Mouse (Mus musculus) liver, embryonic 14.5 days (tissue): Measurements from ENCODE around the gene Fry. TPM values are rescaled to one million over a fixed set of nuclear protein-coding genes. Genes with fewer than 3 reads are reported as not detected.

Source experiments
- ATAC-seq: fragments of 200-750 bp; cut with Nextera tagmentation; 2 replicates; pipeline ENCODE4 v1.8.0; 2017; ENCODE audit warnings: moderate number of reproducible peaks, mild to moderate bottlenecking, moderate library complexity; ENCODE audit not compliant: insufficient read depth
- DNase-seq, 3 experiments: peaks; one replicate each; pipeline ENCODE4 v3.0.0-alpha.2; 2012 to 2013; ENCODE audit warnings: low read depth in 3 of 3, low spot score in 3 of 3
- H3K27ac ChIP-seq: fragments of 300-500 bp; sonication (generic); 2 replicates; pipeline ENCODE4 v1.5.1; 2014; ENCODE audit warnings: moderate library complexity, mild to moderate bottlenecking, control low read depth, inconsistent platforms
- H3K27me3 ChIP-seq: fragments of 300-500 bp; sonication (generic); 2 replicates; pipeline ENCODE4 v1.6.1; 2014; ENCODE audit warnings: mild to moderate bottlenecking, low read length, moderate library complexity; ENCODE audit not compliant: control insufficient read depth, insufficient read depth
- H3K36me3 ChIP-seq: fragments of 300-500 bp; sonication (generic); replicated peaks from 2 replicates; pipeline ENCODE4 v1.6.1; 2014; ENCODE audit warnings: low read depth; ENCODE audit not compliant: control insufficient read depth, insufficient read depth
- H3K4me1 ChIP-seq, 2 experiments: fragments of 200-500 bp in 1 of 2; fragments of 300-500 bp in 1 of 2; sonication (generic) in 1 of 2; replicated peaks; 2 replicates each; pipeline ENCODE4 v1.6.1; 2012 to 2014; ENCODE audit warnings: antibody characterized with exemption in 1 of 2, inconsistent platforms in 1 of 2, low read length in 1 of 2; ENCODE audit not compliant: control insufficient read depth in 2 of 2, insufficient read depth in 2 of 2
- H3K4me2 ChIP-seq: fragments of 300-500 bp; sonication (generic); 2 replicates; pipeline ENCODE4 v1.6.1; 2014; ENCODE audit warnings: low read depth, mild to moderate bottlenecking, control low read depth, moderate library complexity
- H3K4me3 ChIP-seq, 2 experiments: fragments of 200-500 bp in 1 of 2; fragments of 300-500 bp in 1 of 2; sonication (generic) in 1 of 2; 2 replicates each; pipeline ENCODE4 v1.5.1; 2012 to 2014; ENCODE audit warnings: low read depth in 2 of 2, low read length in 2 of 2, mild to moderate bottlenecking in 2 of 2, control low read depth in 1 of 2, inconsistent platforms in 1 of 2, moderate library complexity in 1 of 2; ENCODE audit not compliant: insufficient read depth in 1 of 2
- H3K9ac ChIP-seq: fragments of 300-500 bp; sonication (generic); replicated peaks from 2 replicates; pipeline ENCODE4 v1.6.1; 2014; ENCODE audit warnings: mild to moderate bottlenecking, control low read depth, moderate library complexity
- H3K9me3 ChIP-seq: fragments of 300-500 bp; sonication (generic); 2 replicates; pipeline ENCODE4 v1.6.1; 2016; ENCODE audit warnings: low read length, mixed read lengths; ENCODE audit not compliant: control insufficient read depth
- CTCF ChIP-seq: IDR thresholded peaks from 2 replicates; pipeline ENCODE4 v1.5.1; 2016; ENCODE audit warnings: antibody characterized with exemption, low read depth, control low read depth
- EP300 ChIP-seq: IDR thresholded peaks from 2 replicates; pipeline ENCODE4 v1.6.1; 2016; ENCODE audit warnings: antibody characterized with exemption, low read depth
- WGBS: fragments of 180-500 bp; shearing (Covaris S2); extraction: QIAGEN DNeasy Blood & Tissue Kit; methylation state at CpG from one replicate; pipeline ENCODE4 v1.1.7; 2014; ENCODE audit not compliant: insufficient replicate concordance; 5-methylcytosine and 5-hydroxymethylcytosine counted together
- polyA plus RNA-seq, 2 experiments: library from polyadenylated mRNA; depleted of rRNA in 1 of 2; stranded (reverse) in 1 of 2; unstranded in 1 of 2; fragments of >200 nt; fragmentation: Nextera tagmentation in 1 of 2; extraction: Ambion mirVana in 1 of 2; gene quantifications; 2 replicates each; pipeline versions ENCODE4 v1.2.1 to v1.2.3; 2012 to 2014

Fry gene
- polyA plus RNA-seq, 2 experiments, result 1.4 to 1.9 TPM

GRCm38 (mm10) chr5:150510451-150511225 is 392.2 kb downstream of the Fry start:
- no peak overlapping the region for H3K4me3 ChIP-seq
- TF ChIP-seq EP300, result no peak
- TF ChIP-seq CTCF, result no peak
- no peak overlapping the region for H3K4me2 ChIP-seq
- no peak overlapping the region for H3K9ac ChIP-seq
- H3K27ac ChIP-seq, result no peak overlapping the region
- no peaks in the 10 kb centered on the region for H3K9me3 ChIP-seq
- ATAC-seq (no peak), DNase-seq (no peak)
- no peaks in the 10 kb centered on the region for H3K36me3 ChIP-seq
- no peaks in the 10 kb centered on the region for H3K4me1 ChIP-seq
- WGBS, result 49% methylated on average over 6 of the region's 6 CpGs
- H3K27me3 ChIP-seq, result no peaks in the 10 kb centered on the region

DNA sequence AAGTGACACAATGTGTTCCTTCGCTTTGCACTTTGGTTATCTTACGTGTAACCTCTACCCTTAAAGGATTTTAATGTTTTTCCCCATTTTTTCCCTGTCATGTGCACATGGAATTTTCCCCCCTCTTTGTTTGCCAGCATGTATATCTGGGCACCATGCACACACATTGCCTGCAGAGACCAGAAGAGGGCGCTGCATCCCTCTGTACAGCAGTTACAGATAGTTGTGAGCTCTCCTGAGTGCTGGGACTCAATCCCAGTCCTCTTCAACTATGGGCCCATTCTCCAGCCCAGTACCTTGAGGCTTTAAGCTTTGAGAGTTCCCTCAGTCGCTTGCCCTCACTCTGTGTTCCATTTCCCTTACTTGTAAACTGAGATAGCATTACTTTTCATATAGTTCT is 394.8 kb downstream of the Fry start:
- Histone ChIP-seq H3K9me3 (no peaks in the 10 kb centered on the region), H3K36me3 (no peaks in the 10 kb centered on the region), H3K4me3 (no peak overlapping the region), H3K27me3 (no peaks in the 10 kb centered on the region), H3K9ac (no peak overlapping the region), H3K4me1 (no peaks in the 10 kb centered on the region), H3K27ac (no peak overlapping the region), H3K4me2 (no peak overlapping the region)
- ATAC-seq (no peak), DNase-seq (no peak)
- peak; percentile 34 for TF ChIP-seq CTCF
- no peak for TF ChIP-seq EP300
- WGBS, result 71% methylated on average over 4 of the region's 4 CpGs

DNA sequence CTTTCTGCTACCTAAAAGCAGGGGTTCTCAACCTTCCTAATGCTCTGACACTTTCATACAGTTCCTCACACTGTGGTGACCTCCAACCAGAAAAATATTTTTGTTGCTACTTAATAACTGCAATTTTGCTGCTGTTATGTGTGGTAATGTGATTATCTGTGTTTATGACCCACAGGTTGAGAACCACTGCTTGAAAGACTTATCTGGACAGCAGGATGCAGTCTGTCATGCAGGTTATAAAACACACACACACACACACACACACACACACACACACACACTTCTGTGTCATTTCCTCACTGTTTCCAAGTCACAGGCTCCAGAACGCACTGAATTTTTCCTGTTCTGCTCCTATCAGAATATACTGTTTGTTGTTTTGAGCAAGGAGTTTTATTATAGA is 395.6 kb downstream of the Fry start:
- Histone ChIP-seq H3K4me3 (no peak overlapping the region), H3K36me3 (no peaks in the 10 kb centered on the region), H3K9me3 (no peaks in the 10 kb centered on the region), H3K27me3 (no peaks in the 10 kb centered on the region), H3K4me1 (no peaks in the 10 kb centered on the region), H3K27ac (no peak overlapping the region), H3K9ac (no peak overlapping the region), H3K4me2 (no peak overlapping the region)
- DNase-seq (no peak), ATAC-seq (no peak)
- no peak for TF ChIP-seq CTCF
- TF ChIP-seq EP300, result no peak
- WGBS, result 63% methylated on average over 1 of the region's 1 CpGs

DNA sequence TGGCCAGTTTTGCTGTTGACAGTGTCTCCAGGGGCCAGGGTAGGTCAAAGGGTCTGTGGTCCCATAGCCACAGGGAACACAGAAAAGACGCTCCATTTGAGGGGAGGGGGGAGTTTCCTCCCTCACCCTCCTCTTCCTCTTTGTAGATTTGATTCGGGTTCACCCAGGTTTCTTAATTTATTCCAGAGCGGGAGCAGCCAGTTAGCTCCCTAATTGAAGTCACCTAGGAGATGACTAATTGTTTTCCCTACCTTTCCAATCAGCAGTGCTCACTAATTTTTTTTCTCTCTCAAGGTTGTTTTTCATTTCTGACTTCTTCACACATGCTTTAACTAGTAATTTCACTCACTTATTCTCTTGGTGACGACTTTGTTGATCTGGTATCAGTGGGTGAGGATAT is 399.6 kb downstream of the Fry start, which contains the start of gene Zar1l:
Gene Zar1l, minus strand, starts transcription at position 101 of the 400 bp plus-strand sequence.
- WGBS, result 51% methylated on average over 4 of the region's 4 CpGs
- no peak for TF ChIP-seq EP300
- TF ChIP-seq CTCF, result no peak
- H3K4me1 ChIP-seq, result peaks cover under 1 to 1% of the 10 kb centered on the region in 2 experiments; a peak in 1 of 4 replicates
- no peaks in the 10 kb centered on the region for H3K36me3 ChIP-seq
- no peak within 1 kb of the TSS for H3K27ac ChIP-seq
- DNase-seq, result no peak
- H3K4me2 ChIP-seq, result no peak within 1 kb of the TSS
- H3K4me3 ChIP-seq, result no peak within 1 kb of the TSS
- no peak within 1 kb of the TSS for H3K9ac ChIP-seq
- ATAC-seq, result no peak
- H3K9me3 ChIP-seq, result no peaks in the 10 kb centered on the region
- no peaks in the 10 kb centered on the region for H3K27me3 ChIP-seq

DNA sequence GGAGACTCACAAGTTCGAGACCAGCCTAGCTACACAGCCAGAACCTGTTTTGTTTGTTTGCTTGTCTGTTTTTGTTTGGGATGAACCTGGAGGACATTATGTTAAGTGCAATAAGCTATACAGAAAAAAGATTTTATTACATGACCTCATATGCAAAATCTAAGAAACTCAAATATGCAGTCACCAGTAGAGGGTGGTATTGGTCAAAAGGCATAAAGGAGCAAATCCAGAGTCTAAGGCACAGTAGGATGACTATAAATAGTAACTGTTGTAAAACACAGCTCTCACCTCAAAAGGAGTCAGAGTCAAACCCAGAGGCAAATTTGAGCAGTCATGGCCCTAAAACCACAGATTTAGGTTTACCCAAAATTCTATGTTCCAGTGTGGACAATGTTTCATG is 401.1 kb downstream of the Fry start:
- peak in 2 of 3 experiments; percentile 25 to 50 for DNase-seq
- Histone ChIP-seq H3K9me3 (no peaks in the 10 kb centered on the region), H3K4me3 (no peak overlapping the region), H3K9ac (no peak overlapping the region), H3K27me3 (no peaks in the 10 kb centered on the region), H3K27ac (no peak overlapping the region), H3K4me1 (peaks cover 8 to 12% of the 10 kb centered on the region in 2 experiments), H3K36me3 (no peaks in the 10 kb centered on the region), H3K4me2 (no peak overlapping the region)
- TF ChIP-seq EP300 (no peak), CTCF (peak; percentile 54; the same call in 1 of the 2 replicates)
- WGBS, result 61% methylated on average over 1 of the region's 1 CpGs
- ATAC-seq, result no peak
